Mouse (Mus musculus) effector memory CD4-positive, alpha-beta T cell, adult 7 months (primary cell): Measurements from ENCODE around the gene Cspg5. TPM values are rescaled to one million over a fixed set of nuclear protein-coding genes. Genes with fewer than 3 reads are reported as not detected.

Experiments used
- polyA plus RNA-seq: library from polyadenylated mRNA; unstranded; fragments of 100-300 nt; shearing (Covaris generic); gene quantifications from one replicate; pipeline ENCODE4 v1.2.1, GENCODE M21; 2017

The Cspg5 gene
- 0.46 TPM for polyA plus RNA-seq

DNA sequence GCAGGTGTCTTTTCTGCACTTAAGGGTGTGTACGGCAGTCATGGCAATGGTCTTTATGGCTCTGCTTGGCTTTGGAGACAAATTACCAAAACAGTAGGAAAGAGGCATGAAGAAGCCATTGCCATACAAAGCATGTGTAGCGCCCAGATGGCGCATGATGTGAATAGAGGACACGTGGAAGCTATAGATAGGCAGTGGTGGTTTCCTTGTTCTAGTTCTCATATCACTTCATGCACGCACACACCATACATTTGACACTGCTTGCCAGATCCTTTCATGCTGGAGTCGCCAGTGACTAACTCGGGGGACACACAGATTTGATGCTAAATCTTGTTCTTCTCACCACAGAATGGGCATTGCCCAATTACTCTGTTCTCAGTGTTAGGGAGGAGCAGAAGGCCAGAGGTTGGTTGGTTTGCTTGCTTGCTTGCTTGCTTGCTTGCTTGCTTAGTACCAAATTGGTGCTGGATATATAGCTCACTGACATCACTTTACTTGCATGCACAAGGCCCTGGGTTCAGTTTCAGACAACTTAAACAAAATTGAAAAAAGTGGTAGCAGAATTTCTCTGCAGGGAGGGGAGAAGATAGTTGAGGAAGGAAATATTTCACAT lies at the start of gene Cspg5:
Cspg5 (plus strand) TSS at position 563 of the 613 bp plus-strand sequence.

GRCm38 (mm10) chr9:110304969-110305651 lies 61.5 kb downstream of the Cspg5 start, which contains the start of gene Elp6:
TSS of gene Elp6 (plus strand) at chr9:110305173.

Other genes starting within 250 kb of the Cspg5 start
- gene Smarcc1, start 126.1 kb upstream of the Cspg5 start, polyA plus RNA-seq = 26.8 TPM
- 116 TPM for gene Dhx30, start 126.0 kb upstream of the Cspg5 start, polyA plus RNA-seq
- 7.5 TPM for gene Elp6, start 61.4 kb downstream of the Cspg5 start, polyA plus RNA-seq
- 48.6 TPM for gene Scap, start 89.5 kb downstream of the Cspg5 start, polyA plus RNA-seq
- 2.8 TPM for gene Ptpn23, start 164.4 kb downstream of the Cspg5 start, polyA plus RNA-seq
- not detected for gene Ngp, start 176.0 kb downstream of the Cspg5 start, polyA plus RNA-seq
- 9.9 TPM for gene Klhl18, start 232.9 kb downstream of the Cspg5 start, polyA plus RNA-seq
- gene Kif9, start 233.2 kb downstream of the Cspg5 start, polyA plus RNA-seq = 0.82 TPM